11 mouse cellular contexts compared by ENCODE assay signal in the genomic region with DNA sequence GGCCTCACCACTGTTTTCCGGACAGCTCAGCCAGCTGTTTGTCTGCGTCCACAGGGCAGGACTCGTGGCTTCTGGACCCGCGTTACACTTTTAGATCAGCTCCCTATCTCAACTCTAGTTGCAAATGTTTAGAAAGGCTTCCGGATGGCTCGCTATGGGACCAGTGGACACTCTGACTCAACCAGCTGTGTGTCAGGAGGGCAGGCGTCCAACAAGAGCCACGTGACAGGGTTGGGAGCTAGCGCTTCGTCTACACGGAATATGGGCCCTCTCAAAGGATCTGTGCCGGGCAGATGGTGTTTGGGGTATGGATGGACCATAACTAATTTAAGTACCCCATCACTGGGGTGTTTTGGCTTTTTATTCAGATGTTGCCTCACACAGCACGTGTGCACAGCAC. TPM values are rescaled to one million over a fixed set of nuclear protein-coding genes. Genes with fewer than 3 reads are reported as not detected.
DNase-seq lines count a peak whose midpoint lies in the region; ATAC-seq and TF ChIP-seq lines count a peak whose summit lies in the region.
"Had no signal": no experiment of that assay in that cellular context is flagged by ENCODE, and none has a peak within 500 bp of the region (broad histone marks: within the 10 kb centered on the region; RNA-seq: fewer than 3 reads in every experiment).

No protein-coding gene starts in this region.

- H3K9me3 ChIP-seq in embryonic facial prominence, embryonic 14.5 days (ENCODE audit: control insufficient read depth, low read length) = no peaks in the 10 kb centered on the region
- no peaks in the 10 kb centered on the region for H3K9me3 ChIP-seq in embryonic facial prominence, embryonic 10.5 days
- H3K9me3 ChIP-seq in forebrain, postnatal 0 days (ENCODE audit: low read length) = no peaks in the 10 kb centered on the region
- H3K9me3 ChIP-seq: embryonic facial prominence, embryonic 13.5 days; hindbrain, embryonic 12.5 days; limb, embryonic 10.5 days had no signal

- no peak overlapping the region for H3K9ac ChIP-seq in embryonic facial prominence, embryonic 14.5 days (ENCODE audit: low read depth, low read length)
- H3K9ac ChIP-seq in liver, adult 2 months (ENCODE audit: low read depth, low read length) = no peak overlapping the region
- no peak overlapping the region for H3K9ac ChIP-seq in forebrain, postnatal 0 days
- H3K9ac ChIP-seq: embryonic facial prominence, embryonic 13.5 days; hindbrain, embryonic 12.5 days had no signal

- H3K27me3 ChIP-seq in embryonic facial prominence, embryonic 14.5 days (replicated peaks; ENCODE audit: control insufficient read depth, insufficient read depth, low read length) = no peaks in the 10 kb centered on the region
- H3K27me3 ChIP-seq in embryonic facial prominence, embryonic 10.5 days (replicated peaks; ENCODE audit: low read depth, poor library complexity, severe bottlenecking) = no peaks in the 10 kb centered on the region
- H3K27me3 ChIP-seq in liver, adult 2 months (ENCODE audit: control insufficient read depth, insufficient read depth, low read length) = no peaks in the 10 kb centered on the region
- no peaks in the 10 kb centered on the region for H3K27me3 ChIP-seq in forebrain, postnatal 0 days (ENCODE audit: insufficient read depth, low read length)
- H3K27me3 ChIP-seq: embryonic facial prominence, embryonic 13.5 days; hindbrain, embryonic 12.5 days had no signal

- intact Hi-C loops in left cerebral cortex, postnatal 25 days (cut with DNase I) = no loop called here

- DNase-seq in embryonic facial prominence, embryonic 14.5 days (ENCODE audit: low spot score) = peak; percentile 34
- DNase-seq in embryonic facial prominence, embryonic 10.5 days (ENCODE audit: low spot score) = no peak
- peak; percentile 28 to 33 for DNase-seq in urinary bladder, adult 18-20 months (ENCODE audit: low spot score in 2 of 2)
- DNase-seq in urinary bladder, adult 2 months (ENCODE audit: low spot score) = no peak
- peak; percentile 94 for DNase-seq in liver, adult 2 months (ENCODE audit: extremely low read depth, low read depth, low spot score)
- peak; percentile 18 to 50 for DNase-seq in urinary bladder, postnatal 36 days (ENCODE audit: low spot score in 2 of 2)
- no peak for DNase-seq in forebrain, postnatal 0 days
- no peak for DNase-seq in left cerebral cortex, postnatal 25 days (ENCODE audit: low spot score in 2 of 2)

- no peaks in the 10 kb centered on the region for H3K36me3 ChIP-seq in embryonic facial prominence, embryonic 14.5 days (ENCODE audit: control insufficient read depth, insufficient read depth, low read length)
- no peaks in the 10 kb centered on the region for H3K36me3 ChIP-seq in embryonic facial prominence, embryonic 10.5 days (replicated peaks)
- no peaks in the 10 kb centered on the region for H3K36me3 ChIP-seq in liver, adult 2 months (ENCODE audit: control insufficient read depth, insufficient read depth, low read length)
- no peaks in the 10 kb centered on the region for H3K36me3 ChIP-seq in forebrain, postnatal 0 days (ENCODE audit: insufficient read depth)
- H3K36me3 ChIP-seq: embryonic facial prominence, embryonic 13.5 days; hindbrain, embryonic 12.5 days; limb, embryonic 10.5 days had no signal

- no peaks in the 10 kb centered on the region for H3K79me2 ChIP-seq in liver, adult 2 months (ENCODE audit: control insufficient read depth, insufficient read depth, low read length)

- 71% methylated on average over 14 of the region's 14 CpGs for WGBS in embryonic facial prominence, embryonic 14.5 days
- WGBS in embryonic facial prominence, embryonic 10.5 days = 84% methylated on average over 14 of the region's 14 CpGs
- 14% methylated on average over 14 of the region's 14 CpGs for WGBS in liver, adult 2 months
- 80% methylated on average over 14 of the region's 14 CpGs for WGBS in forebrain, postnatal 0 days

- TF ChIP-seq POLR2A in liver, adult 2 months (IDR thresholded peaks at IDR 0.05; ENCODE audit: extremely low read depth, insufficient read depth, low read length) = no peak

- no peak overlapping the region for H3K27ac ChIP-seq in embryonic facial prominence, embryonic 14.5 days (replicated peaks; ENCODE audit: low read depth, low read length)
- no peak overlapping the region for H3K27ac ChIP-seq in embryonic facial prominence, embryonic 10.5 days (replicated peaks)
- peak overlapping the region; percentile 59 for H3K27ac ChIP-seq in liver, adult 2 months (replicated peaks; ENCODE audit: insufficient read depth, low read depth, low read length)
- H3K27ac ChIP-seq in forebrain, postnatal 0 days (ENCODE audit: low read depth, low read length) = no peak overlapping the region
- H3K27ac ChIP-seq: embryonic facial prominence, embryonic 13.5 days; hindbrain, embryonic 12.5 days; limb, embryonic 10.5 days had no signal

- no peak for ATAC-seq in embryonic facial prominence, embryonic 14.5 days (ENCODE audit: low read depth)
- no peak for ATAC-seq in forebrain, postnatal 0 days

- H3K4me1 ChIP-seq in embryonic facial prominence, embryonic 14.5 days (ENCODE audit: control insufficient read depth, insufficient read depth, low read length) = no peaks in the 10 kb centered on the region
- 0 out of 2 replicates have a peak, but pooled peaks cover 7% of the 10 kb centered on the region for H3K4me1 ChIP-seq in embryonic facial prominence, embryonic 10.5 days
- H3K4me1 ChIP-seq in liver, adult 2 months (ENCODE audit: control insufficient read depth, insufficient read depth, low read length) = peaks cover 4% of the 10 kb centered on the region
- no peaks in the 10 kb centered on the region for H3K4me1 ChIP-seq in forebrain, postnatal 0 days (ENCODE audit: insufficient read depth)
- H3K4me1 ChIP-seq: hindbrain, embryonic 12.5 days; limb, embryonic 10.5 days had no signal

- no peak overlapping the region for H3K4me2 ChIP-seq in embryonic facial prominence, embryonic 14.5 days (ENCODE audit: low read depth, low read length)
- no peak overlapping the region for H3K4me2 ChIP-seq in forebrain, postnatal 0 days (ENCODE audit: low read depth)
- H3K4me2 ChIP-seq: embryonic facial prominence, embryonic 13.5 days; hindbrain, embryonic 12.5 days had no signal

- H3K4me3 ChIP-seq in embryonic facial prominence, embryonic 14.5 days (ENCODE audit: low read depth, low read length) = no peak overlapping the region
- no peak overlapping the region for H3K4me3 ChIP-seq in embryonic facial prominence, embryonic 10.5 days
- no peak overlapping the region for H3K4me3 ChIP-seq in liver, adult 2 months (ENCODE audit: insufficient read depth, low read depth, low read length)
- H3K4me3 ChIP-seq in forebrain, postnatal 0 days (ENCODE audit: low read depth, low read length) = no peak overlapping the region
- H3K4me3 ChIP-seq: embryonic facial prominence, embryonic 13.5 days; hindbrain, embryonic 12.5 days; limb, embryonic 10.5 days had no signal

- TF ChIP-seq CTCF in liver, adult 2 months (IDR thresholded peaks at IDR 0.05; ENCODE audit: low read depth, low read length) = no peak
- no peak for TF ChIP-seq CTCF in forebrain, postnatal 0 days (IDR thresholded peaks at IDR 0.05; ENCODE audit: low read depth)

RNA-seq across cellular contexts. Expression of a gene that starts 9.8 kb away (rescaled TPM):
- 29.8 and 30.4 TPM in 2 replicates for polyA plus RNA-seq in embryonic facial prominence, embryonic 14.5 days (2014; fragmentation: Nextera tagmentation; extraction: Ambion mirVana)
- polyA plus RNA-seq in embryonic facial prominence, embryonic 10.5 days (2016; fragmentation: Nextera tagmentation; extraction: Ambion mirVana) = 12.2 and 13.4 TPM in 2 replicates
- 170 and 177 TPM in 2 replicates for polyA plus RNA-seq in urinary bladder, adult 2 months (2012; rRNA removed)
- total RNA-seq in liver, adult 2 months (2014; rRNA removed) = 141 and 185 TPM in 2 replicates
- polyA plus RNA-seq in liver, adult 2 months (2012; rRNA removed) = 314 and 354 TPM in 2 replicates
- 96.1 and 111 TPM in 2 replicates for total RNA-seq in forebrain, postnatal 0 days (2014; rRNA removed)
- 137 and 160 TPM in 2 replicates for polyA plus RNA-seq in forebrain, postnatal 0 days (2015; fragmentation: Nextera tagmentation; extraction: Ambion mirVana)
- total RNA-seq in left cerebral cortex, postnatal 25 days (2021) = 100 to 1,000 TPM; 115 to 123 TPM

Comparison
In these comparisons a context has a peak if more than half of its experiments do, and no peak if none do; other contexts are left out.
1. DNase-seq: peak in embryonic facial prominence, embryonic 14.5 days (single experiment), urinary bladder, adult 18-20 months (2 of 2), liver, adult 2 months (single experiment) and urinary bladder, postnatal 36 days (2 of 2); none in embryonic facial prominence, embryonic 10.5 days (single experiment), urinary bladder, adult 2 months (single experiment), forebrain, postnatal 0 days (single experiment) and left cerebral cortex, postnatal 25 days (0 of 2).